Mouse (Mus musculus) midbrain, postnatal 0 days (tissue): ENCODE measurements at regions not wholly inside any gene's neighbourhood (a gene's known extent, or its start where the extent isn't known, plus 50 kb on each side); places are given as distances from the start of the nearest gene placed in this dataset.

ENCODE experiments used
- ATAC-seq: fragments of 200-750 bp; cut with Nextera tagmentation; 2 replicates; pipeline ENCODE4 v1.8.0; 2017; ENCODE audit warnings: moderate number of reproducible peaks, mild to moderate bottlenecking, moderate TSS enrichment, moderate library complexity; ENCODE audit not compliant: low FRiP score
- DNase-seq: peaks from one replicate; pipeline ENCODE4 v3.0.0-alpha.2; 2015; ENCODE audit warnings: low spot score
- H3K27ac ChIP-seq: fragments of 300-500 bp; sonication (generic); 2 replicates; pipeline ENCODE4 v1.5.1; 2014; ENCODE audit warnings: low read depth, mild to moderate bottlenecking, low read length, mixed read lengths
- H3K27me3 ChIP-seq: fragments of 300-500 bp; sonication (generic); 2 replicates; pipeline ENCODE4 v1.6.1; 2014; ENCODE audit warnings: low read length, control low read depth, mixed read lengths; ENCODE audit not compliant: insufficient read depth
- H3K36me3 ChIP-seq: fragments of 300-500 bp; sonication (generic); 2 replicates; pipeline ENCODE4 v1.6.1; 2014; ENCODE audit warnings: low read length, control low read depth, mixed read lengths; ENCODE audit not compliant: insufficient read depth
- H3K4me1 ChIP-seq: fragments of 300-500 bp; sonication (generic); 2 replicates; pipeline ENCODE4 v1.6.1; 2014; ENCODE audit warnings: mild to moderate bottlenecking, control low read depth, antibody characterized with exemption, low read length, mixed read lengths; ENCODE audit not compliant: insufficient read depth
- H3K4me2 ChIP-seq: fragments of 300-500 bp; sonication (generic); 2 replicates; pipeline ENCODE4 v1.6.1; 2014; ENCODE audit warnings: low read depth, mild to moderate bottlenecking, low read length, mixed read lengths; ENCODE audit not compliant: poor library complexity, severe bottlenecking
- H3K4me3 ChIP-seq: fragments of 300-500 bp; sonication (generic); 2 replicates; pipeline ENCODE4 v1.5.1; 2014; ENCODE audit warnings: low read depth, mild to moderate bottlenecking, low read length, moderate library complexity
- H3K9ac ChIP-seq: fragments of 300-500 bp; sonication (generic); replicated peaks from 2 replicates; pipeline ENCODE4 v1.6.1; 2014; ENCODE audit warnings: mild to moderate bottlenecking, low read length, moderate library complexity, mixed read lengths; ENCODE audit not compliant: poor library complexity, severe bottlenecking
- H3K9me3 ChIP-seq: fragments of 300-500 bp; sonication (generic); 2 replicates; pipeline ENCODE4 v1.6.1; 2016; ENCODE audit warnings: low read length, control low read depth
- CTCF ChIP-seq: IDR thresholded peaks from 2 replicates; pipeline ENCODE4 v1.5.1; 2016; ENCODE audit warnings: antibody characterized with exemption, mild to moderate bottlenecking
- WGBS: fragments of 180-500 bp; shearing (Covaris S2); extraction: QIAGEN DNeasy Blood & Tissue Kit; methylation state at CpG from one replicate; pipeline ENCODE4 v1.1.7; 2014; 5-methylcytosine and 5-hydroxymethylcytosine counted together

DNA sequence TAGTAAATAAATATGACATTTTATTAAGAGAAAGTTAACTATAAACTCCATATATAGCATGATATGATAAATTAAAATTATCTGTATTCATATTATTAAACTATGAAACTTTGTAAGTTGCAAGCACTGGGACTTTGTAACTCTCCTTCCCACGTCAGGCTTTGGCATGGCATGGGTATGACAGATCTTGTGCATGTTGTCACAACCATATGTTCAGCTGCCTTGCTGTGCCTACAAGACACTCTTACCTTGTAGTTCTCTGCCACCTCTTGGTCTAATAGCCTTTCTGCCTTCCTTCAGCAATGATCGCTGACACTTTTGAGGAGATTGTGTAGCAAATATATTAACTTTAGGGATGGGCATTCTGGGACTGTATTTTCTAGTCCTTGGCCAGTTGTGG, 183.1 kb upstream of the Ndst3 start:
- H3K36me3 ChIP-seq = no peaks in the 10 kb centered on the region
- 92% methylated on average over 2 of the region's 2 CpGs for WGBS
- TF ChIP-seq CTCF = no peak
- no peak overlapping the region for H3K4me2 ChIP-seq
- H3K27ac ChIP-seq = no peak overlapping the region
- no peaks in the 10 kb centered on the region for H3K4me1 ChIP-seq
- no peaks in the 10 kb centered on the region for H3K9me3 ChIP-seq
- DNase-seq (no peak), ATAC-seq (no peak)
- H3K27me3 ChIP-seq = no peaks in the 10 kb centered on the region
- H3K9ac ChIP-seq = no peak overlapping the region
- no peak overlapping the region for H3K4me3 ChIP-seq

DNA sequence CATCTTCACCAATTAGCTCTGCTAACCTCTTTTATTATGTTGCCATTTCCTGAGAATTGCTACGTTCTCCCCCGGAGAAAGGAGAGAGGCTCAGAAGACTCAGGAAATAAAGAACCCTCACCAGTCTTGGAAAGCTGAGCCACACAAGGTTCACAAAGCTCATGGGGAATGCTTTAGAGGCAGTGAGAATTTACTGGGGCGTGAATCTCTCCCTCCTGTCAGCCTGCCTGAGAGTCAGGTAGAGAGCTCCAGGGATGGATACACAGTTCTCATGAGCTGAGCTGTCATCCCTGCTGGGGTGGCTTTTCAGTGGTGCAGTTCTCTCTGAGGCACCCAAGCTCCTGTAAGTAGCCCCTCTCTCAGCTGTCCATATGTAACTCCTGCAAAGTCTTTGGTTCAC, 203.0 kb upstream of the Ndst3 start:
- H3K27ac ChIP-seq = no peak overlapping the region
- H3K4me1 ChIP-seq = peaks cover 4% of the 10 kb centered on the region; the same call in 1 of the 2 replicates
- H3K9me3 ChIP-seq = no peaks in the 10 kb centered on the region
- TF ChIP-seq CTCF = no peak
- H3K4me3 ChIP-seq = no peak overlapping the region
- H3K36me3 ChIP-seq = no peaks in the 10 kb centered on the region
- WGBS = 8% methylated on average over 3 of the region's 3 CpGs
- H3K27me3 ChIP-seq = no peaks in the 10 kb centered on the region
- H3K9ac ChIP-seq = no peak overlapping the region
- no peak overlapping the region for H3K4me2 ChIP-seq
- ATAC-seq = no peak
- peak; percentile 5 for DNase-seq

DNA sequence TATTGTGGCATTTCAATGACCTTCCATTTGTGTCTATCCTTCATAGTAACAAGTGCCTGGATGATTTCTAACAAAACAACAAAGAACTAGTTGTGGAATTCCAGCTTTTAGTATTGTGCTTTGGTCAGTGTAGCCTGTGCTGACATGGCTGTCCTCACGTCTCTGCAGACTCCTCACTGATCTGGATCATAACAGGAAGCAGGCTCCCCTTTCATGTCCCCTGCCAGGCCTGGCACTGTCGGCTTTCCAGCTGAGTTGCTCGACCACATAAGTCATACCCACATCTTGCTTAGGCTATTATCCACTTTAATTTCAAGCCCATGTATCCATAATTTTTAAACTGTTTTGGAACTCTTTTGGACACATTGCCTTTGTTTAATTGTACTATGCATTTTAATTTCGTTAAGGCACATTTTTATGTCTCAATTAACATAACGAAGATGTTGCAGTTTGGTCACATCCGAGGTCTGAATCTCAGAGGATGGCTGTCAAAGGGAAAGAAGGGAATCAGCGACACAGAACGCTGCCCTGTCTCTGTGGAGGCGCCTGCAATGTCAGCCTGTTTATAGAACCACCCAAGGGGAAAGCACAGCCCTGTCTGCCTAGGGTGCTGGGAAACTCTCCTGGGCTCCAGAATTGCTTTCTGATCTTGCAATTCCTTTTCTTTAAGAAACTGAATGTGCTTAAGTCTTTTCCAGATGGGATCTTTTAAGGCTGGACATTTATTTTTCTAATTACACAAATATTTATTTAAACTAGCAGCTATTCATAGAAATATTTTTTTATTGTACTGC, 215.5 kb upstream of the Ndst3 start:
- no peaks in the 10 kb centered on the region for H3K36me3 ChIP-seq
- no peak overlapping the region for H3K4me2 ChIP-seq
- no peaks in the 10 kb centered on the region for H3K4me1 ChIP-seq
- 9% methylated on average over 9 of the region's 9 CpGs for WGBS
- 0 out of 2 replicates have a peak, but pooled peaks have one; percentile 63 for ATAC-seq
- peak; percentile 46 for DNase-seq
- H3K4me3 ChIP-seq = no peak overlapping the region
- H3K27ac ChIP-seq = 0 out of 2 replicates have a peak overlapping the region, but pooled peaks have one; percentile 38
- H3K9ac ChIP-seq = no peak overlapping the region
- no peaks in the 10 kb centered on the region for H3K9me3 ChIP-seq
- H3K27me3 ChIP-seq = no peaks in the 10 kb centered on the region
- no peak for TF ChIP-seq CTCF

DNA sequence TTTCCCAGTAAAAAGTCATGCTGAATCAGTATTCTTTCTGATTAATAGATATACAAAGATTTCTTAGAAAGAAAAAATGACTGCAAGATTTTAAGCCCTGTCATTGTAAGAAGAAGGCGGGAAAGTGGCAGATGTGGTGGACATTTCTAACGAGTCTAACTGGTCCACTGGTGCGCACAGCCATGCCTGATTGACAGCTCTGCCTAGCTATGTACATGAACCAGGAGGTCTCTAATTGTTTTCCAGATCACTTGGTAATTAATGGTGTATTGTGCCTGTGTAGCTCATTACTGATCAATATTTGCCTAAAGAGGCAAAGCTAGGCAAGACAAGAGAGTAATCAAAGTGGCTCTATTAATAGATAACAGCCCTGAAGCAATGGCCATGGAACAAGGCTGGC, 227.5 kb upstream of the Ndst3 start:
- Histone ChIP-seq H3K27me3 (no peaks in the 10 kb centered on the region), H3K9me3 (no peaks in the 10 kb centered on the region), H3K36me3 (no peaks in the 10 kb centered on the region), H3K9ac (no peak overlapping the region), H3K27ac (no peak overlapping the region), H3K4me1 (no peaks in the 10 kb centered on the region), H3K4me2 (no peak overlapping the region), H3K4me3 (no peak overlapping the region)
- WGBS = 79% methylated on average over 3 of the region's 3 CpGs
- DNase-seq (no peak), ATAC-seq (no peak)
- TF ChIP-seq CTCF = no peak

DNA sequence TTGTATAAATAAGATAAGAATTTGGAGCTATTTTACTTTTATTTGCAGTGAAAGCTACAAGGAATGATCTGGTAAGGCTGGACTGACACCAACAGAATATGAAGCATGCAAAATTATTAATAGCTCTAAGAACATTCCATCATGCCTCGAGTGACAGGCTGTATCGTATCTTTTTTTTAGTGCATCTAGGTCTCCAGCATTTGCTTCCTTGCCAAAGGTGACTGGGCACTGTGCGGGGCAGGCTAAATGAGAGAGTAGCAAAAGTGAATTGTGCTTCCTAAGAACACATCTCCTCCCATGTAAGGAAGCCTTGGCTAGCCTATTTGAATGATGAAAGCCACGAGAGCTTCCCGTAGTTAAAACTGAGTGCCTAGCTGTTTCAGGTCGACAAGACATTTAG, 261.5 kb upstream of the Ndst3 start:
- ATAC-seq = no peak
- no peaks in the 10 kb centered on the region for H3K4me1 ChIP-seq
- no peaks in the 10 kb centered on the region for H3K36me3 ChIP-seq
- H3K27ac ChIP-seq = no peak overlapping the region
- H3K9ac ChIP-seq = no peak overlapping the region
- TF ChIP-seq CTCF = no peak
- 80% methylated on average over 6 of the region's 6 CpGs for WGBS
- no peaks in the 10 kb centered on the region for H3K27me3 ChIP-seq
- no peak for DNase-seq
- no peaks in the 10 kb centered on the region for H3K9me3 ChIP-seq
- no peak overlapping the region for H3K4me2 ChIP-seq
- no peak overlapping the region for H3K4me3 ChIP-seq

DNA sequence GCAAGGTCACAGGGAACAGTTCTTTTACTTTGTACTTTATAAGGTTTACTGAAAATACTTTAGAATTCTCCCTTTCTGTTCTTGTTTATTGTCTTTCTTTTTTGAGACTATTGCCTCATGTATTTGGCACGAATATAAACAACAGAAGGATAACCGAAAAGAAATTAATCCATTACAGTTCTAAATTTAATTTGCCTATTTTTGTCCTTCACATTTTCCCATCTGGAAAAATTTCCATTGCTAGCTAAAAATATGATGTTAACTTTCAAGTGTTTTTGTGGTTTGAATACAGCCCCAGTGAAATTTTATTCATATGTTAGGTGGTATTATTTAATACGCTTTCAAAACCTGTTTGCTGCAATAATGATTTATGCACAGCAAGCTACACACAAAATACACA, 276.7 kb upstream of the Ndst3 start:
- Histone ChIP-seq H3K36me3 (no peaks in the 10 kb centered on the region), H3K4me3 (no peak overlapping the region), H3K27me3 (no peaks in the 10 kb centered on the region), H3K27ac (no peak overlapping the region), H3K9ac (no peak overlapping the region), H3K4me2 (no peak overlapping the region), H3K4me1 (no peaks in the 10 kb centered on the region), H3K9me3 (no peaks in the 10 kb centered on the region)
- no peak for TF ChIP-seq CTCF
- DNase-seq (no peak), ATAC-seq (no peak)
- WGBS = 93% methylated on average over 3 of the region's 3 CpGs
